Mouse (Mus musculus) telencephalon, adult 2 months (tissue): ENCODE measurements around the gene Letm1.
A peak's percentile ranks its signal among the peaks of the same experiment; 100 is the strongest.

Source experiments
- DNase-seq: peaks from one replicate; pipeline ENCODE4 v3.0.0-alpha.2; 2011; ENCODE audit warnings: low read depth, low spot score

Gene Letm1

GRCm38 (mm10) chr5:33782345-33782998 is at the start of gene Letm1:
Gene Letm1 (minus strand): TSS chr5:33782817.
- DNase-seq, result peak; percentile 98

- DNase-seq, result no peak
Observed at GRCm38 (mm10) chr5:33830832-33831231, 48.2 kb upstream of the Letm1 start.

GRCm38 (mm10) chr5:33829958-33830357 is 47.3 kb upstream of the Letm1 start:
- no peak for DNase-seq

GRCm38 (mm10) chr5:33828107-33828506 is 45.5 kb upstream of the Letm1 start:
- no peak for DNase-seq

GRCm38 (mm10) chr5:33826001-33826400 is 43.4 kb upstream of the Letm1 start:
- DNase-seq, result no peak

GRCm38 (mm10) chr5:33822456-33822855 is 39.8 kb upstream of the Letm1 start:
- DNase-seq, result no peak

GRCm38 (mm10) chr5:33821901-33822427 is 39.3 kb upstream of the Letm1 start:
- no peak for DNase-seq

GRCm38 (mm10) chr5:33820733-33821621 is 38.4 kb upstream of the Letm1 start:
- no peak for DNase-seq

- DNase-seq, result peak; percentile 84
Observed at GRCm38 (mm10) chr5:33819876-33820732, 37.5 kb upstream of the Letm1 start, which contains the start of gene Nsd2. Gene Nsd2 (plus strand): TSS chr5:33820725.

- peak; percentile 50 for DNase-seq
Observed at GRCm38 (mm10) chr5:33819141-33819875, 36.7 kb upstream of the Letm1 start.

GRCm38 (mm10) chr5:33818104-33818503 is 35.5 kb upstream of the Letm1 start:
- DNase-seq, result no peak

- DNase-seq, result no peak
Observed at GRCm38 (mm10) chr5:33816008-33816725, 33.5 kb upstream of the Letm1 start.

- DNase-seq, result no peak
Observed at GRCm38 (mm10) chr5:33811519-33811918, 28.9 kb upstream of the Letm1 start.

GRCm38 (mm10) chr5:33803337-33803736 is 20.7 kb upstream of the Letm1 start:
- no peak for DNase-seq

- DNase-seq, result no peak
Observed at GRCm38 (mm10) chr5:33791912-33792643, 9.5 kb upstream of the Letm1 start.

- no peak for DNase-seq
Observed at GRCm38 (mm10) chr5:33782999-33783390, 378 bp upstream of the Letm1 start.

- DNase-seq, result no peak
Observed at GRCm38 (mm10) chr5:33781964-33782344, 663 bp downstream of the Letm1 start.

GRCm38 (mm10) chr5:33777195-33777594 is 5.4 kb downstream of the Letm1 start:
- DNase-seq, result no peak

GRCm38 (mm10) chr5:33743481-33743880 is 39.1 kb downstream of the Letm1 start:
- no peak for DNase-seq

- DNase-seq, result no peak
Observed at GRCm38 (mm10) chr5:33740548-33740947, 42.1 kb downstream of the Letm1 start.
